Mouse (Mus musculus) left cerebral cortex, postnatal 10 days (tissue): ENCODE measurements around the gene Ehd1. TPM values are rescaled to one million over a fixed set of nuclear protein-coding genes. Genes with fewer than 3 reads are reported as not detected.

Source experiments
- DNase-seq, 2 experiments: peaks; one replicate each; pipeline ENCODE4 v3.0.0; 2021 to 2022; ENCODE audit warnings: low spot score in 2 of 2, mixed read lengths in 1 of 2; ENCODE audit errors: extremely low spot score in 1 of 2
- intact Hi-C: fragments of 180-260 bp; cut with DNase I; formaldehyde crosslinking; loops from one replicate; pipeline ENCODE4 v1.15.1; 2025
- total RNA-seq, 2 experiments: library from RNA; stranded (reverse); gene quantifications; 2 replicates each; pipeline ENCODE4 v1.2.3; 2021

Gene Ehd1
- total RNA-seq, 2 experiments from 2014 or later, result 45.0 to 49.0 TPM

GRCm38 (mm10) chr19:6273592-6273991 is 2.9 kb upstream of the Ehd1 start:
- DNase-seq, result no peak

GRCm38 (mm10) chr19:6273998-6274608 is 2.4 kb upstream of the Ehd1 start:
- intact Hi-C loops, result no loop called here

More at GRCm38 (mm10) chr19:6273592-6273991, 2.9 kb upstream of the Ehd1 start:
- intact Hi-C loops, result no loop called here

GRCm38 (mm10) chr19:6275740-6276389 is 660 bp upstream of the Ehd1 start:
- intact Hi-C loops, result no loop called here

More at GRCm38 (mm10) chr19:6273998-6274608, 2.4 kb upstream of the Ehd1 start:
- DNase-seq, result no peak

GRCm38 (mm10) chr19:6277661-6278438 is 1.3 kb downstream of the Ehd1 start:
- intact Hi-C loops, result no loop called here
- peak in 1 of 2 experiments; percentile 65 for DNase-seq

More at GRCm38 (mm10) chr19:6275740-6276389, 660 bp upstream of the Ehd1 start:
- DNase-seq, result no peak

GRCm38 (mm10) chr19:6278439-6279073 is 2.0 kb downstream of the Ehd1 start:
- intact Hi-C loops, result no loop called here
- DNase-seq, result no peak

GRCm38 (mm10) chr19:6279481-6280144 is 3.1 kb downstream of the Ehd1 start:
- DNase-seq, result no peak
- intact Hi-C loops, result no loop called here

GRCm38 (mm10) chr19:6280554-6280953 is 4.0 kb downstream of the Ehd1 start:
- DNase-seq, result no peak
- intact Hi-C loops, result no loop called here

GRCm38 (mm10) chr19:6281122-6282020 is 4.8 kb downstream of the Ehd1 start:
- DNase-seq, result no peak
- intact Hi-C loops, result no loop called here

GRCm38 (mm10) chr19:6283001-6283400 is 6.5 kb downstream of the Ehd1 start:
- DNase-seq, result no peak
- intact Hi-C loops, result no loop called here

GRCm38 (mm10) chr19:6284502-6284901 is 8.0 kb downstream of the Ehd1 start:
- intact Hi-C loops, result no loop called here
- no peak for DNase-seq

GRCm38 (mm10) chr19:6285226-6285625 is 8.7 kb downstream of the Ehd1 start:
- intact Hi-C loops, result no loop called here
- DNase-seq, result no peak

- intact Hi-C loops, result no loop called here
- DNase-seq, result no peak
Measured at GRCm38 (mm10) chr19:6285632-6286433, 9.3 kb downstream of the Ehd1 start.

- intact Hi-C loops, result no loop called here
- no peak for DNase-seq
Measured at GRCm38 (mm10) chr19:6286434-6287401, 10.2 kb downstream of the Ehd1 start.

GRCm38 (mm10) chr19:6288236-6288894 is 11.8 kb downstream of the Ehd1 start:
- intact Hi-C loops, result no loop called here
- DNase-seq, result no peak

GRCm38 (mm10) chr19:6289696-6290238 is 13.2 kb downstream of the Ehd1 start:
- intact Hi-C loops, result no loop called here
- no peak for DNase-seq
